Mouse (Mus musculus) CD8-positive naive resting alpha-beta T cell, adult 2 months (primary cell): ENCODE results near the gene Pkd1.

Experiments used
- DNase-seq, 2 experiments: peaks; one replicate each; pipeline ENCODE4 v3.0.0; 2022; ENCODE audit warnings: low read depth in 2 of 2, low spot score in 2 of 2

Pkd1 gene

GRCm38 (mm10) chr17:24600502-24600901 is 50.9 kb downstream of the Pkd1 start:
- DNase-seq, result no peak

GRCm38 (mm10) chr17:24603961-24604360 is 54.3 kb downstream of the Pkd1 start:
- DNase-seq, result no peak

DNA sequence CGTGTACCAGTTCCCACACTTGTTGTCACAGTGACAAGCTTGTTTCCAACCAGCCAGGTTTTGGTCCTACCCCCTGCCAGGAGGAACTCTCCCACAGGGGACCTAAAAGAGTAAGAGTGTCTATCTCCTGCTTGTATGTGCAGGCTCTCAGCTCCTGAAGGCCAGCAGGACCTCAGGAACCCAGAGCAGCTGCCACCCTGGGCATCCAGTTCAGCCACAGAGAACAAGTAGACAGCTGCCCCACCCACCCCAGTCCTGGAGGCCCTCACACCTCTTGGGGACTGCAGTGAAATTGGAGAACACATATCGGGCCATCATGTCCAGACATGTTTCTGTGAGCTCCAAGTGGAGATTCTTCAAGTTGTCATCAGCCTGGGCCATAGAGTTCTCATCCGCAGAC is 54.9 kb downstream of the Pkd1 start:
- no peak for DNase-seq

GRCm38 (mm10) chr17:24608370-24608769 is 58.7 kb downstream of the Pkd1 start:
- no peak for DNase-seq

DNA sequence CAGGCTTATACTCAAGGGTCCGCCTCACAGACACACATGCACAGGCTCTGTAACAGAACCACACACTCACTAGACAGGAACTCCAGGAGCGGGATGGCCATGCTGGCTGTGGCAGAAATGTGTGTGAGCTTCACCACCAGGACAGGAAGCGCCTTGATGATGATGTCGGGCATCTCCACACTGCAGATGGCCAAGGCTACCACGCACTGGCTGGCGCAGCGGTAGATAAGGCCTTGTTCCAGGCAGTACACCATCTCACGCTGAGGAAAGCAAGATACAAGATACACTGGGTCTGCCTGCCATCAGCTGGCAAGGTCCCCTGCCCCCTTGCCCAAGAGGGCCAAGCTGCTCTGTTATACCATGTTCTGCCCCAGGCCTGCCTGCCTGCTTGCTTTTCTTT is 59.2 kb downstream of the Pkd1 start:
- no peak for DNase-seq

- DNase-seq, result no peak
Observed at GRCm38 (mm10) chr17:24610711-24611110, 61.1 kb downstream of the Pkd1 start.

DNA sequence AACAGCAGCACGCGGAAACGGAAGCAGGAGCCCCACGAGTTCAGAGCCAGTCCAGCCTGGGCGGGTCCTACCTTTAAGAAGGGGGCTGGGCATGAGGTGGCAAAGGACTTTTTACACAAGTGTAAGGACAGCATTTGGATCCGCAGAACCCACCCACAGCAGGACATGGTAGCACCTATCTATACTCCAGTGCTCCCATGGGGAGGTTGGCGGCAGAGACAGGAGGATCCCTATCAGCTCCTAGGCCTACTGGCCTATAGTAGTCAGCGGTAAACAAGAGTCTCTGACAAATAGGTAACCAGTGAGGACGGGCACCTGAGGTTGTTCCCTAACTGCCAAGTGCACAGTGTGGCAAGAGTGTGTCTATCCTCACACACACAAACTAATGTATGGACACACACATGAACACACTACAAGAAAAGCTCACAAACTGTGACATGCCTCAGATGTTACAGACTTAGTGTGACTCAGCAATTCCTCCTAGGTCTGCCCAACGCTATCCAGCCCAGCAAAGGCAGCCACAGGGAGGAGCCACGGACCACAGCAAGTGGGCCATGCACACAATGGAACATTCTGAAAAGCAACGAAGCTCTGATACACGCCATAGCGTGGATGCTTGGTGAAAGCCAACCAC is 68.0 kb downstream of the Pkd1 start:
- DNase-seq, result no peak

GRCm38 (mm10) chr17:24625472-24625871 is 75.8 kb downstream of the Pkd1 start:
- no peak for DNase-seq

DNA sequence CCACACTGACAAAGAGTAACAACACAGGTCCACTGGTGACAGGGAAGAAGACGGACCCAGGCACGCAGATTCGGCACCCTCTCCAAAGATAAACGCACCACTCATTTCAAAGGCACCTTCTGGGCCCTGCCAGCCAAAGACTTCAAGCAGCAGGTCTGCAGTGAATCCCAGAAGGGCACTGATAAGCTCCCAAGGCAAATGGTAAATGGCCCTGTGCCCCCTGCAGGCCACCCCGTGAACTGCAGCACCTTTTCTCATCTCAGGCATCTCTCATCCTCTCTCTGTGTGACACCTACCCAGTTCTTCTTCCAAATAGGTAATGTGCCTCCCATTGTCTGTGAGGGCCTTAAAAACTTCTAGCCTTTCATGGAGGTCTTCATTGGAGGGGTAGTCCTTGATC is 79.0 kb downstream of the Pkd1 start:
- peak; percentile 73 to 78 for DNase-seq

- DNase-seq, result no peak
Observed at GRCm38 (mm10) chr17:24630072-24630471, 80.4 kb downstream of the Pkd1 start.

DNA sequence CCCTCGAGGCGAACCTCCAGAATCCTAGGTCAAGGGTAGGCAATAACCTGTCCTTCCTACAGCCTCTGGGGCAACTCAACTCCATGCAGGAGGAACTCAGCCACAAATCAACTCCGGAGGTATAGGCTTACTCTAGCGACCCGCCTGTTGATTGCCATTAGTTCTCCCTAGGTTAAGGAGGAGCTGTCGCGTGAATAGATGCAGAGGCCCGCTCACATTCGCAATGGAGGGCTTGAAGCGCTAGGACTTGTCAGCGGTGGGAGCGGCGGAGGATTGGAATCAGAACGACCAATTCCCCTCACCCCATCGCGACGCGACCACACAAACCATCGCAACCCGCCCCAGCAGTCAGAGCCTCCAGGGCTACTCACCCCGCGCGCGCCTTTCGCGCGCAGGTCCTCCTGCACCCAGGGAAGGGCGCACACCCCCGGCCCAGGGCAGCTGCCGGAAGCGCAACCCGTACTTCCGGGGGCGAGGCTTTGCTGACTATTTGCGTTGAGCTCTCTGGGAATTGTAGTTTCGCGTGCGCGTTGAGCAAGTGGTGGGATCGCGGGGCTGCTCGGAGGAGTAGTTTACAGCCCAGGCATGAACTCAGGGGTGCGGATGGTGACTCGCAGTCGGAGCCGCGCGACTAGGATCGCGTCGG is 82.7 kb downstream of the Pkd1 start, which contains the start of the genes Tsc2 and Nthl1:
TSS of gene Tsc2 (minus strand) at position 464 of the 646 bp plus-strand sequence.
TSS of gene Nthl1 (plus strand) at position 514 of the 646 bp plus-strand sequence.
- peak; percentile 73 to 79 for DNase-seq

- DNase-seq, result no peak
Observed at GRCm38 (mm10) chr17:24632813-24633449, 83.3 kb downstream of the Pkd1 start.

DNA sequence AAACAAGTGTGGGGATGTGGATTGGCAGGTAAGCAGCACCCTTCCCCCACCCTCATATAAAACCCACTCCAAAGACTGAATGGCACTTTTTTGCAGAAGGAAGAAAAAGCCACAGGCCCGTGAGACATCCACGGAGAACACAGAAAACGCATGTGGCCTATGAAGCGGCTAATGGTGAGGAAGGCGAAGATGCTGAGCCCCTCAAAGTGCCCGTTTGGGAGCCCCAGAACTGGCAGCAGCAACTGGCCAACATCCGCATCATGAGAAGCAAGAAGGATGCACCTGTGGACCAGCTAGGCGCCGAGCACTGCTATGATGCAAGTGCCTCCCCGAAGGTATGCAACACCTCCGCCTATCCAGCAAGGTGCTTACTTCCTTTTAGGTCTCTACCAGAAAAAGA is 84.2 kb downstream of the Pkd1 start:
- DNase-seq, result no peak

DNA sequence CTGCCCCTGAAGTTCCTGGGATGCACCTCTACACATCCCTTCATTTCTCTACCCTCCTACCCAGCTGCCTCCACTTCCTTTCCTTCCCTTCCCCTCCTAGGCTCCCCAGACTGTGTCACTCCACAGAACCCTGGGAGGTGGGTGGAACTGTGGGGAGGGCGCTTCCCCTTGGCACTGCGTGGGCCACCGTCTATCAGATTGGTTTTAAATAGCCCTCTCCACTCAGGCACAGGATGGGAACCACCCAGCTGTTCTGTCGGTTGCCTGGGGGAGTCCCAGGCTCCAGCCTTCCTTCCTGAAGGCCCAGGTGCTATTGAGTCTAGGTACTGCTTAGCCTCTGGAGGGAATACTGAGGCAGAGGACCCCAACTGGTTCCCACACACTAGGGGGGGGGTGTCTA is 85.4 kb downstream of the Pkd1 start:
- DNase-seq, result no peak

DNA sequence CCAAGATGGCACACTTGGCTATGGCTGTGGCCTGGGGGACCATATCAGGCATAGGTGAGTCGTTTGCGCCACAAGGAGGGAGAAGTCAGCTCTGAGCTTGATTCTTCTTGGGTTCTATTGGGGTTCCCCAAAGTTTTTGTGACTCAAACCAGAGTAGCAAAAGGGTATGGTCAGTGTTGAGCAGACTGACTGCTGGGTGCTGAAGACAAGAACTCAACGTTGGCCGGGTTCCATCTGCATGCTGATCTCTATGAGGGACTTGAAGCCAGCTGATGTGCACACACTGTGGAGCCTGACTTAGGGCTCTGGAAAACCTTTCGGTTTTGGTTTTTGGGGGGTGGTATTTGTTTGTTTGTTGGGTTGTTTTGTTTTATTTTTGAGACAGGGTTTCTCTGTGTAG is 86.1 kb downstream of the Pkd1 start:
- no peak for DNase-seq

- no peak for DNase-seq
Observed at GRCm38 (mm10) chr17:24636781-24637481, 87.3 kb downstream of the Pkd1 start.

- DNase-seq, result no peak
Observed at GRCm38 (mm10) chr17:24638214-24638613, 88.6 kb downstream of the Pkd1 start.

- no peak for DNase-seq
Observed at GRCm38 (mm10) chr17:24638840-24639239, 89.2 kb downstream of the Pkd1 start.

- no peak for DNase-seq
Observed at GRCm38 (mm10) chr17:24639571-24639988, 89.9 kb downstream of the Pkd1 start.

GRCm38 (mm10) chr17:24640119-24640518 is 90.5 kb downstream of the Pkd1 start:
- no peak for DNase-seq

- no peak for DNase-seq
Observed at GRCm38 (mm10) chr17:24640581-24640980, 90.9 kb downstream of the Pkd1 start.

- DNase-seq, result no peak
Observed at GRCm38 (mm10) chr17:24641944-24642343, 92.3 kb downstream of the Pkd1 start.
